Mouse (Mus musculus) cortical plate, adult 2 months (tissue): ENCODE results near the gene Nkiras2. TPM values are rescaled to one million over a fixed set of nuclear protein-coding genes. Genes with fewer than 3 reads are reported as not detected.
"Not testable (repeated sequence)": the region's sequence is repeated elsewhere in the genome, so short reads cannot be mapped to it uniquely, and the experiment has no call there.

Experiments
- H3K27ac ChIP-seq: fragments of 200-500 bp; 2 replicates; pipeline ENCODE4 v1.5.1; 2012; ENCODE audit warnings: low read length, control low read depth, inconsistent platforms; ENCODE audit not compliant: insufficient read depth
- H3K4me1 ChIP-seq: fragments of 200-500 bp; 2 replicates; pipeline ENCODE4 v1.6.1; 2011; ENCODE audit warnings: low read length; ENCODE audit not compliant: control insufficient read depth, insufficient read depth
- H3K4me3 ChIP-seq: fragments of 200-500 bp; 2 replicates; pipeline ENCODE4 v1.5.1; 2011; ENCODE audit warnings: mild to moderate bottlenecking, low read length, control low read depth; ENCODE audit not compliant: insufficient read depth
- CTCF ChIP-seq: fragments of 200-500 bp; IDR thresholded peaks from 2 replicates; pipeline ENCODE4 v1.5.1; 2011; ENCODE audit warnings: mild to moderate bottlenecking, control low read depth, low read length; ENCODE audit not compliant: insufficient read depth; ENCODE audit errors: extremely low read depth
- POLR2A ChIP-seq: fragments of 200-500 bp; IDR thresholded peaks from 2 replicates; pipeline ENCODE4 v1.6.1; 2011; ENCODE audit warnings: mild to moderate bottlenecking, low read length, control low read depth; ENCODE audit not compliant: insufficient read depth; ENCODE audit errors: extremely low read depth
- polyA plus RNA-seq: library from polyadenylated mRNA; depleted of rRNA; stranded (reverse); fragments of >200 nt; gene quantifications from 2 replicates; pipeline ENCODE4 v1.2.3, GENCODE M21; 2012

Nkiras2 gene
- polyA plus RNA-seq, 1 experiment, result 20.9 TPM

DNA sequence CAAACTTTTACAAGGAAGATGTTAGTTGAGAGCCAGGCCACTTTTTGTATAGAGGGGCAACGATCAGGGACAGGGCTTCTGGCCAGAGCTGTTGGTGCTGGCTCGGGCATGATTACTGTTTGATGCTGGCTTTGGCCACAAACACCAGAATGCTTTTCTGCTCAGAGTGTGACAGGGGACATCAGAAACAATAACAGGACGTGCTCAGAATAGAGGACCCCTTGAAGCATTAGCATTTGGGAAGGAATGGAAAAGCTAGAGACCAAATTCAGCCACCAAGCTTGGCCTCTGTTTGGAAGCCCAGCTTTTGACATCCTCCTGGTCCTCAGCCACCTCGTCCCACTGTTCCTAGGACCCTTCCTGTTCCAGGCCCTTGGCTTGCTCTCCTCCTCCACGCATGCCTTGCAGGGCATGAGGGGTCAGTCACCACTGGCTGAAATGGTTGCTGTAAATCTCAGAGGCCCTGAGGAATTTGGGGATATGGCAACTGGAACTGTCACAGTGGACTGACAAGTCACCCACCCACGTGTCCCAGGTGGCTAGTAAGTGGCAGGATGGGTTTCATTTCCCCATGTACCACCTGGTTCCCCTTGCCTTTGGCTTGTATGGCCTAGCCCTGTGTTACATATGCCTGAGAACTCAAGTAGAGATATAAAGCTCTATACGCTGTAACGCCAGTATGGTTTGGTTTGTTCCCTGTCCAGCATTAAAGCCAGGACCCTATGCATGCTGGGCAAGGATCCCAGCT is 41.0 kb upstream of the Nkiras2 start:
- Histone ChIP-seq H3K4me1 (peaks cover 3% of the 10 kb centered on the region; the same call in 1 of the 2 replicates), H3K4me3 (peak overlapping the region; percentile 44; the same call in 1 of the 2 replicates), H3K27ac (peak overlapping the region; percentile 35; the same call in 1 of the 2 replicates)
- no peak for TF ChIP-seq CTCF
- 0 out of 2 replicates have a peak, but pooled peaks have one; percentile 18 for TF ChIP-seq POLR2A

DNA sequence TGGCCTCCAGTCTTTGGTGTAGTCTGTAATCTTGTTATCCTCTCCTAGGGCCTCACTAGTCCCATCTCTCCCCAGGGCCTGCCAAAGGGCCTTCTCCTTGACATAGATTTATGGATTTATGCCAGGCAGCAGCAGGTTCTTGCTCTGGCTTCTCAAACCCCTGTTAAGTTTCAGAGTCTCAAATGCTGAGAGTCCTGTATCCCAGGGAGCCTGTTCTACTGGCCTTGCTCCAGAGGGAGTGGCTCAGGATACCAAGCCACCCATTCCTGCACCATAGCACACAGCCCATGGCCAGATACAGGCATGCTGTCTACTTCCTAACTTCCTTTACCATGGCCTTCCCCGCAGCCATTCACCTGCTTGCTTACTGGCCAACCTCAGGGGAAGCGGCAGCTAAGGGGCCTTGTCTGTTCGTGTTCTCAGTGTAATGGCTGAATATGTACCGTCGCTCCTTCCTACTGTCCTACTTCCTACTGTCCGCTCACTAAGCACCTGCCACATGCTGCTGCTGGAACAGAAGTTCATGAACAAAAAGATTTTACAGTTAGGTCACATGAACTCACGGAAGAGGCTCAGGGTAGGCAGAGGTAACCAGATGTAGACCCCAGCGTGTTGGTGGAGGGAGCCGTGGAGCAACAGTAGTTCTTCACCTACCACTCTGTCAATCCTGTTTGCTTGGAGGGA is 39.8 kb upstream of the Nkiras2 start:
- H3K4me1 ChIP-seq, result peaks cover 3% of the 10 kb centered on the region; the same call in 1 of the 2 replicates
- no peak overlapping the region for H3K27ac ChIP-seq
- peak overlapping the region; percentile 3; the same call in 1 of the 2 replicates for H3K4me3 ChIP-seq
- TF ChIP-seq CTCF (no peak), POLR2A (no peak)

DNA sequence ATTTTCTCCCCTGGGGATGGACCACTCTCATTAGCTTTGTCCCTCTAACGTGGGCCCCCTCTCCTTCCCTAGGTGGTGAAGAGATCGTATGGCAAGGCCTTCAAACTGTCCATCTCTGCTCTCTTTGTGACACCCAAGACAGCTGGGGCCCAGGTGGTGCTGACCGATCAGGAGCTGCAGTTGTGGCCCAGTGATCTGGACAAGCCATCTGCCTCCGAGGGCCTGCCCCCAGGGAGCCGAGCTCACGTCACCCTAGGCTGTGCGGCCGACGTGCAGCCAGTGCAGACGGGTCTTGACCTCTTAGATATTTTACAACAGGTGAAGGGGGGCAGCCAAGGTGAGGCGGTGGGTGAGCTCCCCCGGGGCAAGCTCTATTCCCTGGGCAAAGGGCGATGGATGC is 38.8 kb upstream of the Nkiras2 start:
- H3K4me3 ChIP-seq, result no peak overlapping the region
- H3K4me1 ChIP-seq, result peaks cover 3% of the 10 kb centered on the region; the same call in 1 of the 2 replicates
- TF ChIP-seq POLR2A, result no peak
- TF ChIP-seq CTCF, result no peak
- H3K27ac ChIP-seq, result no peak overlapping the region

DNA sequence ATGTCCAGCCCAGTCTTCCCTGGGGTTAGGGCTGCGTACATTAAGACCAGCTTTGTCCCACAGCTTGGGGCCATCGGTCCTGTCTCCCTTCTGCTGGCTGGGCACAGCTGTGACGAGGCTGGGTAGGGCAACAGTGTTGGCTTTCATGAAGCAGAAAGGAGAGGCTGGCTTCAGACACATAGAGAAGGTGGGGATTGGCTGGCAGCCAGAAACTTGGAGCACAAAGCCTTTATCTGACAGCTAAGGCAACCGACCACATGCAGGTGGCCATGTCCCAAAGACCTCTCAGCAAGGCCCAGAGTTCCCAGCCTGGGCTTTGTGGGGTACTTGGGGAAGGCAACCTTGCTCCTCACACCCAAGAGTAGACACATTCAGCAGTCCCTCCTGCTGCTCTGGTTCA is 37.3 kb upstream of the Nkiras2 start:
- Histone ChIP-seq H3K27ac (no peak overlapping the region), H3K4me3 (no peak overlapping the region), H3K4me1 (peaks cover 3% of the 10 kb centered on the region; the same call in 1 of the 2 replicates)
- no peak for TF ChIP-seq CTCF
- TF ChIP-seq POLR2A, result no peak

DNA sequence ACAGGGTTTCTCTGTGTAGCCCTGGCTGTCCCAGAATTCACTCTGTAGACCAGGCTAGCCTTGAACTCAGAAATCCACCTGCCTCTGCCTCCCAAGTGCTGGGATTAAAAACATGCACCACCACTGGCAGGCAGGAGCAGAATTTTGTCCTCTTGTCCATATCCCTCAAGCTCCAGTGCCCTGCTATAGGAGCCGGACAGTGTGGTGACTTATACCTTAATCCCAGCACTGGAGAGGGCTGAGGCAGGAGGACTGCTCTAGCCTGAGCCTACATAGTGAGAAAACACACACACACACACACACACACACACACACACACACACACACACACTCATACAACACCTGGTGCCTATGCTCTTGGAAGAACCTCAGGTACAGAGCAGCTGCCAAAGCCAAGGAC is 36.6 kb upstream of the Nkiras2 start:
- not testable (repeated sequence) for H3K4me3 ChIP-seq, H3K27ac ChIP-seq, H3K4me1 ChIP-seq

DNA sequence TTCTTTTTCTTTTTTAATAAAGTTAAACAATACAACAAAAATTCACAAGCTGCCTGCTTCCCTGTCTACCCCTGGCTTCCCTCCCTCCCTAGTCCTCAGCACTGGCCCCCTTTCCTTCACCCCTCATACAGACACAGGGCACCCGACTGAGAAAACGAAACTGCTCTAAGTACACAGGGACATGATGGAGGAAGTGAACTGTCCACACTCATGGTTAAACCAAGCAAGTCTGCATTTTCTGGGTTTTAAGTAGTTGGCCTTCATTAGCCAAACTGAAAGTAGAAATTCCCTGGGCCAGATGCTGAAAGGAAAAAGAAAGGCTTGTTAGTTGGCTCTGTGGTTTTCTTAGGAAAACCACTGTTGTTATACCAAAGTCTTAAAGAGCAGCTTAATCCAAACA is 36.2 kb upstream of the Nkiras2 start:
- Histone ChIP-seq H3K4me3 (no peak overlapping the region), H3K27ac (no peak overlapping the region), H3K4me1 (no peaks in the 10 kb centered on the region)
- TF ChIP-seq CTCF (no peak), POLR2A (no peak)

DNA sequence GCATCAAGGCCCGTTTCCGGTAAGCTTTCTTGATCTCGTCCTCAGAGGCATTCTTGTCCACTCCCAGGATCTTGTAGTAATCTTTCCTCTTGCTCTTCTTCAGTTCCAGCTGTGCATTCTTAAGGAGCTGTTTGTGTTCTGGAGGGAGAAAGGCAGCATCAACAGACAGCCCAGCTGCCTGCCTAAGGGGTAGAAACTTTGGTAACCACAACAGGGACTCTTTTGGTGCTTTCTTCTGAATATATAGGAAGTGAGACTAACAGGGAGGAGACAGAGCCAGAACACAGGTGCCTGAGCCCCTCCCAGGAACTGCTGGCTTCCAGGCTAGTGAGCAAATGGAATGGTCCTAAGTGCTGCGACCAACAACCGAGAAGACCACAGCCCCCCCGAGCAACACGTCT is 34.5 kb upstream of the Nkiras2 start:
- TF ChIP-seq POLR2A, result no peak
- TF ChIP-seq CTCF, result no peak
- Histone ChIP-seq H3K27ac (no peak overlapping the region), H3K4me1 (no peaks in the 10 kb centered on the region), H3K4me3 (no peak overlapping the region)

DNA sequence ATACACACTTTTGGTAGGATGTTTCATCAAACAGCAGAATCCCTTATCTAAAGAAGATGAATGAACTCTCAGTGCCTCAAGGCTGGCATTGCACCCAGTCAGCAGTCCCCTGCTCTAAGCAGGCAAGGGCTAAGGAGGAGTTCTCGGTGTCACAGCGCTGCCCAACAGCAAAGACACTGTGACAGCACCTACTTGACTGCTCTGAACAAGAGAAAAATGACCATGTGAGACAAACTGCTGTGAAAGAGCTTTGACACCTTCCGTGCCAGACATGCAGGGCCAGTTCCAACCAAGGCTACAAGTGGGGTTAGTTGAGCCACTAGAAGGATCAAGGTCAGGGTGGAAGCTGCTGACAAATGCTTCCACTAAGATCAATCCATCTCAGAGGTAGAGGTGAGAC is 33.9 kb upstream of the Nkiras2 start:
- Histone ChIP-seq H3K4me1 (no peaks in the 10 kb centered on the region), H3K27ac (no peak overlapping the region)
- TF ChIP-seq POLR2A (no peak), CTCF (no peak)

DNA sequence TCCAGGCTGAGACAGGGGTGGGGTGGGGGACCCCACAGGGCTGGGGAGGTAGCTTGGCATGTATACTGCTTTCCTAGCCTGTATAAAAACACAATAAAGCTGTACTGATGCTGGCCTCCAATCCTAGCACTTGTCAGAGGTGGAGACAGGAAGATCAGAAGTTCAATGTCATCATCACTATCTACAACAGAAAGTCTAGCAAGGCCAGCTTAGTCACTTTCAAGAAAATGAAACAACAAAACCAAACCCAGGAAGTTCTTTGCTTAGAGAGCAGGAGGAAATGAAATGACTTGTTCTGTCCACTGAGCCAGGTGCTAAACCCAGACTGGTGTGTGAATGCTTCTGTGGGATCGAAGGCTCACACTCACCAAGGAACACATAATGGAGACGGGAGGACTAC is 30.6 kb upstream of the Nkiras2 start:
- TF ChIP-seq CTCF (no peak), POLR2A (no peak)
- no peaks in the 10 kb centered on the region for H3K4me1 ChIP-seq
- no peak overlapping the region for H3K27ac ChIP-seq
- no peak overlapping the region for H3K4me3 ChIP-seq

More for the DNA sequence above, 33.9 kb upstream of the Nkiras2 start:
- H3K4me3 ChIP-seq, result no peak overlapping the region
